Mouse (Mus musculus) left cerebral cortex, adult 9 months (tissue): ENCODE measurements at regions not wholly inside any gene's neighbourhood (a gene's known extent, or its start where the extent isn't known, plus 50 kb on each side); places are given as distances from the start of the nearest gene placed in this dataset.

Experiments used
- DNase-seq, 2 experiments: peaks; one replicate each; pipeline ENCODE4 v3.0.0; 2022; ENCODE audit warnings: low spot score in 2 of 2

DNA sequence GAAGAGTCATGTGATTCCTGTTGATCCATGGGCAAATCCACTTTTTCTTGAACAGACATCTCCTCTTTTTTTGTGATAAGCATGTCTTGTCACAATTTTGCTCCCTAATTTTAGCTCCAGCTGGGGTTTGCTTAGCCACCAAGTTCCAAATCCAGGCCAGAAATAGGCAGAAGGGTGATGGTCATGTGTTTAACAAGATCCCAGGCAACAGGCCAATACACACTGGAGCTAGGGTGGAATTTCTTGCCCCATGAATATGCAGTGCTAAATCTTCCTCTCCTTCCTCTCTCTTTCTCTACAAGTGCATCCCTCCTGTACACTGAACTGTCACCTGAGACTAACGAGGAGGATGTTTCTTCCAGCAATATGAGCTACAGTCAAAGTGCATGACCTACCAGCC, 58.6 kb upstream of the Vgll2 start:
- DNase-seq: no peak

DNA sequence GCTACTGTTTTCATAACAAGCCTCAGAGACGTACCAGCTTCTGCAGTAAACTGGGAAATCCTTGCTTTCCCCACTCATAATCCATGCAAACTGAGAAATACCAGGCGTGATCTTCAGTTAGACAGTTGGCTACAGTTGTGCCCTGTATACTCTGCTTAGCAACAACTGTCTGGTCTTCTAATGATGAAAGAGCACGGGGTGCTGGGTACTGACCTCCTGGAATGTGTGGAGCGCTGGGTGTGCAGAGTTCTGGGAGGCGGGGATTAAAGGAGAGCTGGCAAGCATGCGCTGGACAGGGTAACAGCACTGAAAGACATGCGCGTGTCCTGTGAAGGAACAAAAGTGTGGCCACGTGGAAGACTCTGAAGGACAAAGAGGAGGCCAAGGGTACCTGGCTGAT, 52.2 kb upstream of the Vgll2 start:
- no peak for DNase-seq
